Mouse (Mus musculus): ENCODE measurements around the gene Mrpl12.

Mrpl12 gene

DNA sequence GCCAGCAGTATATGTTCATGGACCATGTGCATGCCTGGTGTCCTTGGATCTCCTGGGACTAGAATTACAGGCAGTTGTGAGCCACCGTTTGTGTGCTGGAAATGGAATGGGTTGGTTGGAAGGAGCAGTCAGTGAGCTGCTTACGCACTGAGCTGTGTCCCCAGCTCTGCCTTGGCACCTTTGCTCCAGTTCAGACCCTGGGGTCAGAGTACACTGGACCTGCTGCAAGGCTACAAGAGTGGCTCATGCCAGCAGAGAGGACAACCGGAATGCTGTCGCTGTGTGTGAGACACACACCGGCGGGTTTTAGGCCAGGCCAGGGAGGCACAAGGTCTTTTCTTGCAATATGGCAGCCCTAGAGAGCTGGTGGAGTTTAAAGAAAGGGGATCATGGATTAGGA is 12.4 kb upstream of the Mrpl12 start:
- in situ Hi-C loops (cut with MseI, MboI) = no loop called here

DNA sequence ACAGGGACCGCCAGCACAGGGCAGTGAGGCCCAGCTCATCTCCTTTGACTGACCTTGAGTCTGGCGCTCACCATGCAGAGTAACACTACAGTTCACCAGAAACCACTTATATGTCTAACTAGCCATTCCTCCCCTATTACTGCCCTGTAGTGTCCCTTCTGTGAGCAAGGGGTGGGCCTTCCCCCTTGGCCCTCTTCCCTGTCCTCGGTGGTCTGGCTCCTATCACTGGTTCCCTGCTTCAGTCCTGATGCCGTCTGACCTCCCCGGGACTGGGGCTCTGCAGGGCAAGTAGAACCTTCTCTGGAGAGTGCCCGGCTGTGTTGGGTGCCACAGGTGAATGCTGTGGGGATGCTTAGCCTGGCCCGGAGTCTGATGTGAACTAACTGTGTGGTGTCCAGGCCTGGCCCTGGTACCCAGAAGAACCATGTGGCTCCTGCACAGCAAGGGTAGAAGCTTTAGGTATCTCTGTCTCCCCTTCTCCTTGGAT is 922 bp upstream of the Mrpl12 start:
- in situ Hi-C loops (cut with MseI, MboI) = no loop called here

DNA sequence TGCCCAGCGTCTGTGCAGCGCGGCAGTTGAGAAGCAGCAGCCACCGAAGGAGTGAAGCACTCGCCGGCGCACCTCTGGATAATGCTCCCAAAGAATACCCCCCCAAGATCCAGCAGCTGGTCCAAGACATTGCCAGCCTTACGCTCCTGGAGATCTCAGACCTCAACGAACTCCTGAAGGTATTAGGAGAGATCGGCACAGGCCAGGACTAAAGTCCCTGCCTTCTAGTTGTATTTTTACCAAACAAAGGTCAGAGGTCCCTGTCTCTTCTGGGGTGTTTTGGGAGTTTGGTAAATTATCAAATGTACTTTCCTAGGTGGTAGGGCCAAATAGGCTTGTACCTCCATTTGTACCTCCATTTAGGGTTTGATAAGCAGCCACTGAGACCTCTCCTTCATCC is 838 bp downstream of the Mrpl12 start:
- in situ Hi-C loops (cut with MseI, MboI) = no loop called here

DNA sequence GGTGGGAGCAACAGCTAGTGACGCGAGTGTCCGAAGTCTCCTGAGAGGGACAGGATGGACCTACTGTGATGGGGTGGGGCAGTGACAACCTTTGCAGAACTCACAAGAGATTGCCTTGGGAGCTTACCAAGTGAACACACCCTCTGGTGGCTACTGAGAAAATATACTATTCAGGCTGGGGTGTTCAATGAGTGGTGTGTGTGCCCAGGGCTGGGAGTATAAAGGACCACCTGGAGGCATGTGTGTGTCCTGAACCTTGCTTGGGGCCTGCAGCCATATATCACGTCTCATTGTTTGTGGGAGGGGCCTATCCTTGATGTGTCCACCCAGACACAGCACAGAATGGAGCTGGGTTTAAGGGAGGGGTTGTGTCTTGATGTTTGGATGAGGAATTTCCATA is 4.1 kb downstream of the Mrpl12 start:
- in situ Hi-C loops (cut with MseI, MboI) = no loop called here

DNA sequence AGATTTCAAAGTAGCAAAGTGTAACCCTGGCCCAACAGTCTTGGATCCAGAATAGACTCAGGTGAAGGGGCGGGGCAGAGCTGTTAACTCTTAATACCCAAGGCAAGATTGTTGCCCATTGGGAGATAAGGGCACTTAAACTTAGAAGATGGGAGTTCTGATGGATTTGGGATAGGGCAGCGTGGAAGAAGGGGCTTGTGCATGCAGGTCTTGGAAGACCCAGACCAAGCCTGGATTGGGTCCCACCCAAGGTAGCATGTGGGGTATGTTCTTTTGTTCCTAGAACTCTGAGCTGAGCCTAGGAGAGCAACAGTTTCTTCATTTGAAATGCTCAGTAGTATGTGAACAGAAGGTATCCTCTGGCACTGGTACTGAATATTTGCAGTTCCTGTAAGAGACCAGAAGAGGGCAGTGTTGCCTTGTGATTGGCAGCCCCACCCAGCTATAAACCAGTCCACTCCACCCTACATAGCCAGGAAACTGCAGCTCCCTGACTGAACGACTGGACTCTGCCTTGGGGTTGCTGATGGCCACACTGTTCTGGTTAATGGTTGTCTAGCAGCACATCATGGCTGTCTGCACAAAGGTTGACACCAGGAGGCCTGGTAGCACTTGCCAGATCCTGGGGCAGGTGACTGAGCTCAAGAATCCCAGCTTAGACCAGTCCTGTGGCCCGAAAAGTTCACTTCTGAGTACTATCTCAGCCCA is 4.8 kb downstream of the Mrpl12 start:
- in situ Hi-C loops (cut with MseI, MboI) = no loop called here

DNA sequence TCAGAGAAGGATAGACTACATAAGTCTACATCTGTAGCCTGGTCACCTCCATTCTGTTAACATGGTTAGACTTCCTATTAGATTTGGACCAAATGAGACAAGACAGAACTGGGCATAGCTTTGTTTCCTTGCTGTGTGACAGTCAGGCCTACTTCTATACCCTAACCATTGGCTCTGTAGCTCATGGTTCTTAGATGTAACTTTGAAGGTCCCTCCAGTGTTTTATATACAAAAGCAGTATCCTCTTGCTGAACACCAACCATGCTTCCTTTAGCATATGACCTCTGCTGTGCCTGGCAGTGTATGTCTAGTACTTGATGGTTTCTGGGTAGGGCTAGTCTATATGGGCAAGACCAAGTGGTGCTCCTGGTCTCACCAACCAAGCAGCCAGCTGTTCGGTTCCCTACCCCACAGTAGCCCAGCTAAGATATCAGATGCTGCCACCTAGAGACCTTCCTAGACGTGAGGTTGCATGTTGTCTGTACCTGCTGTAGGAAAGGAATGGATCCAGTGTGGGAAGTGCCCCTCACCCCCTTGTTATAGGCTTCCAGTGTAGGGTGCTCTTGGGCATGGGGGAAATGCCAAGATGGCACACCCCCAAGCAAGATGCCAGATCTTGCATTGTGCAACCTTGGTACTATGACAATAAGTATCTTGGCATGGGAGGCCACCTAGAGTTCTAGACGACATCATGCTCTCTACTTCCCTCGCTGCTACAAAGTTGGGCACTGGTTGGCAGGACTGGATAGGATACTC is 6.1 kb downstream of the Mrpl12 start:
- in situ Hi-C loops (cut with MseI, MboI) = no loop called here

DNA sequence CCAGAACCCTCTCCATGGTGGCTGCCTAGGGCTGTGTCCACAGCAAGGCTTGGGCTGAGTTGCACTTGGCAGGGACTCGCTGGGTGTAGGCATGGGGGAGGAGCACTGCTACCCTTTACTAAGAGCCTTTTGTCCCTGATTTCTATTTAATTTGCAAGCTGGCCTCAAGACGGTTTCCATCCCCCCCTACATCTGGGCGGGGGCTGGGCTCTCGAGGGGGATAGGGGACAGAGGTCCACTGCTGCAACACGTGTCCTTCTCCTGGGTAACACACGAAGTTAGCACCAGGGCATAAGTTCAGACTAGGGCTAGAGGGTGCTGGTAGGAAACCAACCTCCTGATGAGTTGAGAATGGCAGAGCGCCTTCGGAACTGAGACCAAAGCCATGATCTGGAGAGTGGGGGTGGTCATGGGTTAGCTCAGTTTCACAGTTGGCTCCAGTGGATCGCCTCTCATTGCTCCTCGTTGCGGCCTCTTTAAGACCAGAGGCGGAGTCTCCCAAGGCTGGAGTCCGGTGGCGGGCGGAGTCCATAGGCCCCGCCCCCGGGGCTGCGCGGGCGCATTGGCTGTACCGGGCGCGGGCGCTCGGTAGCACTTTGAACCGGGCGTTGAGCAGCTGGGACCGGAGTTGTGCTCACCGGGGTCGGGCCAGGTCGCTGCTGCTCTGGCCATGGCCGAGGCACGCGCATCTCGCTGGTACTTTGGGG is 7.1 kb downstream of the Mrpl12 start, which contains the start of gene Slc25a10:
TSS of gene Slc25a10 (plus strand) at position 524 of the 707 bp plus-strand sequence.
- in situ Hi-C loops (cut with MseI, MboI) = no loop called here

DNA sequence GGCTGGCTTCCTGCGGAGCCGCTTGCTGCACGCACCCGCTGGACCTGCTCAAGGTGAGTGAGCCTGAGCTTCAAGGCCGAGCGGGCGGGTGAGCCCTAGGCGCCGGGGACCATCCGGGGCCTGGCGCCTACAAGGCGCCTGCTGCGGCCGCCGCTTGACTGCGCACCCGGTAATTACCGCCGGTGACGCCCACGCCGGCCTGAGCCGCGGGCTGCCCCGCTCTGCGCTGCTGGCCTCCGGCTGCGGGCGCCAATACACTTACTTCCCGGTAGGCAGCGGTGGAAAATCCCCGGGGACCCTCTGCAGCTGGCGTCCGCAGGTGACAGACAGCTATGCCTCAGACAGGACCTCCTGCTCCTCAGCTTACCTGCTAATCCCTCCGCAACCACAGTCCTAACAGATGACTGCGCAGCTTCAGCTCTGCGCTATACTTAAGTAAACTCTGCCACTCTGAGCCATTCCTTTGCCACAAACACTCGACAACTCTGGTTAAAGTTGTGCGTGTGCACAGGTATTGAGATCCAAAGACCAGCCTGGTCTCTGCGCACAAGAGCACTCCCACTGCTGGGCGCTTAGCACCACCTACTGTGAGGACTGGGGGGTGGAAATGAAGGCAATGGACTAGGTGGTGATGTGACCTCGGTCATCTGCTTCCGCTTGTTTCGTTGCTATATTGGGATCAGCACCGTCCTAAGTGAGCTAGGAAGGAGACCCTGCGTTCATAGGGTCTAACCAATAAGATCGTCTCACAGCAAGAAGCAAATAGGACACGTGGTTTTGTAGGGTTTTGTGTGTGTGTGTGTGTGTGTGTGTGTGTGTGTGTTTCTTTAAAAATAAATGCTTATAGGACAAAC is 7.8 kb downstream of the Mrpl12 start:
- in situ Hi-C loops (cut with MseI, MboI) = no loop called here

DNA sequence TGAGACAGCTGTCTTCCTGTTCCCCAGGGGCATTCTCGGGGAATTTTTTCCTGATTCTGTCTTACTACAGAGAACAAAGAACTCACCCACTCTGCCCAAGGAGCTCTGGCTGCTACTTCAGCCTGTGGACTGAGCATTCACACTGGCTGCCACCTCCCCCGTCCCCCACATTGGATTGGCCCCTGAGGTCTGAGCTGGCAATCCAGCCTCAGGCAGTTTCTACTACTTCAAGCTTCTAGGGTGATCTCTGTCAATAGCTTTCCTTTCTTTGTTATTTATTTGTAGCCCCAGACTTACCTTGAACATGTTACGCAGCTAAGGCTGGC is 8.4 kb downstream of the Mrpl12 start:
- in situ Hi-C loops (cut with MseI, MboI) = no loop called here

DNA sequence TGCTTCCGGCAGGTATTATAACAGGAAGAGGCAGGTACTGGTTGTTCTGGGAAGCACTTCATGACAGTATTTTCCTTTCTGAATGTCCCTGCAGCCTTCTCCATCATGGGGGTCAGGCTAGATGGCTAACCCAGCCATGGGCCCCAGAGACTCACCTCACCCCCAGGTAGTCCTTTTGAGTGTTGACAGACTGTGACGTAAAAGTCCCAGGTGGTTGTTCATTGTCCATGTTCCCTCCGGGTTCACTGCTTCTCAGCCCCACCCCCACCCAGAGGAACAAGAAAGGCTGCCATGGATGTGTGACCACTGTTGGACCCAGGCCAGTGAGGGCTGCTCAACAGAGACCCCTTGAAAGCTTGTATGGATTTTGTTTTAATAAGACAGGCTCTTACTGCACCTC is 8.9 kb downstream of the Mrpl12 start:
- in situ Hi-C loops (cut with MseI, MboI) = no loop called here

DNA sequence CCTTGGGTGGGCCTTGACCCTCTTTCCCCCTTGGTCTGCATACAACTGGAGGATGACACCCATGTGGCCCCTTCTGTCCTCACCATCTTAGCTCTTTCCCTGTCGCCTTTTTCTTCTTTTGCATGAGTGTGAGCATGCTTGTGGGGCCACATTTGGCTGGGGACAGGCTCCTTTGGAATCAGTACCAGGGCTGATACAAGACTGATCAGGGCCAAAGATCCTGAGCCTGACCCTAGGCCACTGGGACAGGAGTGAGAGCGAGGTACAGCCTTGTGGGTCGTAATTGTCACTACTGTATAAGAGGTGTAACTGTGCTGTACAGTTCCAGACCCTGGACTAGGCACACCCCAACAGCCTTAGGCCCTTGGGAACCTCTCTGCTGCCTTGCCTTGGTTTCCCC is 9.5 kb downstream of the Mrpl12 start:
- in situ Hi-C loops (cut with MseI, MboI) = no loop called here

DNA sequence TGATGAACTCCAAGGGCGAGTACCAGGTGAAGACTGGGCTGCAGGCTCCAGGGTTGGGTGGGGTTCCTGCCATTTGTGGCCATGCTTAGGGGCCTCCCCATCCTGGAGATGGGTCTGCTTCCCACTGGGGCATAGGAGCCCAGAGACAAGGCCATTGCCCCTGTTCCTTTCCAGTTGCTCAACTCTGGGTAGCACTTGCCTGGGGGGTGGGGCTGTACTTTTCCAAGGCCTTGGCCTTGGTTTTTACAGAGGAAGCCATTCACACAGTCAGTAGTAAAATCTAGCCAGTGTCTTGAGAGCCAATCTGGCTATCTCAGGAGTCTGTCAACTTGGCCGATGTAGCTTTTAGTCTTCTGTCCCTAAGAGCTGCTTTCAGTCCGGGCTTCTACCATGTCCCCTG is 13.0 kb downstream of the Mrpl12 start:
- in situ Hi-C loops (cut with MseI, MboI) = no loop called here

DNA sequence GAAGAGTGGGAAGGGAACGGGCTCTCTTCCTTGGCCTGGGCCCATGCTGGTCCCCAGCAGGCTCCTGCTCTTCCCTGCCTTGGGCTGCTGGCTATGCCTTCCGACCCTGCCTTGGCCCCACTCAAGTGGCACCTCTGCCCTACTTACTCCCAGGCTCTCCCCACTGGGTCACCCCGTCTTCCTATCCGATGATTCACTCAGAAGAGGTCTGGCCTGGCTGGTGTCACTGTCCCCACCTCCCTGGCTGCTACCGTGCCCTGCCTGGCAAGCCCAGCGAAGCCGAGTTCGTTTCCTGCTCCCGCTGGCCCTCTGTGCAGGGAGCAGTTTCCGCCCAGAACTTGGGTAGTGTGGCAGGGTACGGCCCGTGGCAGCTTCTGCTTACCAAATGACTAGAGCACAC is 13.8 kb downstream of the Mrpl12 start:
- in situ Hi-C loops (cut with MseI, MboI) = no loop called here

DNA sequence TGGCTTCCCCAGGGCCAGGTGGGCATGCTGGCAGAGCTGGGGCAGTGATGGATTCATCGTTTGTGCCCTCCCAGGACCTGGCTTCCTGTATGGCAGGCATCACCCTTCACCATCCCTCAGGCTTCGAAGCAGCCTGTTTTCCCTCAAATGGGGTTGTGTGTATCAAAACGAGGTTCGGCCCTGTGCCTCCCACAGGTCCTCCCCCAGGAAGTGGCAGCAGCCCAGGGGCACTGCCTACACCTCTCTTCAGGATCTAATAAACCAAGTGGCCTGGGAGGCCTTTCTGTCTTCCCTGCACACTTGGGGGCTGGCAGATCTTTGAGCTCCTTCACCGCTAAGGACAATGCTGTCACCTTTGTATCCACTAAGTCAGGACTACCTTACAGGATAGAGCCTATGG is 14.5 kb downstream of the Mrpl12 start:
- in situ Hi-C loops (cut with MseI, MboI) = no loop called here

DNA sequence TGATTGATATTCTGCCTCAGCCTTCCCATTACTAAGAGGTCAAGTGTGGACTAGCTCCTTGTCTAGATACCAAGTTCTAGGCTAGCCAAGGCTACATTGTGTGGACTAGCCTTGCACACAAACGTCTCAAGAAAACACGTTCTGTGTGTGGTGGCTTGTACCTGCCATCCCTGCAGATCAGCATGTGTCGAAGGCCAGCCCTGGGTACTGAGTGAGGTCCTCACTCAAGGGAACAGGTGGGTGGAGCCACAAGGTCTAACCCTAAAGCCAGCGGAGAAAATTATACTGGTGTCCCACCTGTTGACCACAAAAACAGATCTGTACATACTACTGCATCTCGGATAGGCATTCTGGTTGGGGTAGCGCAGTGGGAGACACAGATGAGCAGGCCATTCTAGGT is 15.5 kb downstream of the Mrpl12 start:
- in situ Hi-C loops (cut with MseI, MboI) = no loop called here

DNA sequence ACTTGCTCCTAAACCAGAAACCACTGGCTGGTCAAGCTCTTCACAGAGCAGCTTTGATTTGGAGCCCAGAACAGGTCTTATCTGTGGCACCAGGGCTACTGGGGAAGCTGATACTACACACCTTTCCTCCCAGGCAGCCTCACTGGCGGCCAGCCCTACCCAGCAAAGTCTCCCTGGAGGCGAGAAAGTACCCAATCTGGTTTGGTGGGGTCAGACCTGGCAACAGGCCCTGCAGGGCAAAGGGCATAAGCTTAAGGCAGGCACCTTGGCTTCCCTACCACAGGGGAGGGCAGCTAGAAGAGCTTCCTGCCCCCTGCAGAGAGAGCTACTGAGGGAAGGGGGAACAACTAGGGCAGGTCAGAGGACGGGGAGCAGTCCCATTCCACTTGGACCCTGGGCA is 15.9 kb downstream of the Mrpl12 start:
- in situ Hi-C loops (cut with MseI, MboI) = no loop called here

DNA sequence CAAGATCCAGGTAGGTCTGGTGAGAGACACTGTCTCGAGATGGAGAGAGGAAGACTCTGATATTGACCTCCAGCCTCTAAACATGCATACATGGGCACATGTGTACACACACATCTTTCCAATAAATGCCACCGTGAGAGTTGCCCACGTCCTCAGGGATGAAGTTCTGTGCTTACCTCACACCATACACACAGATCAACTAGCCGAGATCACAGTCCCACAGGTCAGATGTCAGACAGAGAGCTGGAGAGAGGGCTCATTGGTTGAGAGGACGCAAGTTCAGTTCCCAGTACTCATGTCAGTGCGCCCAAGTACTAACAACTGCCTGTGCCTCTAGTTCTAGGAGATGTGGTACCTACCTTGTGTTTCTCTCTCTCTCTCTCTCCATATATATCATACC is 16.6 kb downstream of the Mrpl12 start:
- in situ Hi-C loops (cut with MseI, MboI) = no loop called here

DNA sequence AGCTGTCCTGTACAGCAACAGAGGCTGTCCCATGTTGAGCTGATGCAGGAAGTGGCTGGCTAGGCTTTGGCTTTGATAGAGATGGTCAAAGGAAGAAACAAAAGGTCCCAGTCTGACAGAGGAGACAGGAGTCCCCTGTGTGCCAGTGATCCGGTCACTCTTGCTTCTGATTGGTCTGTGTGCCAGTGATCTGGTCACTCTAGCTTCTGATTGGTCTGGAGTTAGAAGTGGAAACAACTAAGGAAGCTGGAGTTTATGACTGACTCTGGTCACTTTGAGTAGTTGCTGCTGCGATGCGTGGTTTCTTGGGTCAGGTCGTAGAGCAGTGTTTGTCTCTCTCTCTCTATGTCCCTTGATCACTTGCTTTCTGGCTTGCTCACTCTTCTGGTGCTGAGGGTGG is 17.3 kb downstream of the Mrpl12 start:
- in situ Hi-C loops (cut with MseI, MboI) = no loop called here

DNA sequence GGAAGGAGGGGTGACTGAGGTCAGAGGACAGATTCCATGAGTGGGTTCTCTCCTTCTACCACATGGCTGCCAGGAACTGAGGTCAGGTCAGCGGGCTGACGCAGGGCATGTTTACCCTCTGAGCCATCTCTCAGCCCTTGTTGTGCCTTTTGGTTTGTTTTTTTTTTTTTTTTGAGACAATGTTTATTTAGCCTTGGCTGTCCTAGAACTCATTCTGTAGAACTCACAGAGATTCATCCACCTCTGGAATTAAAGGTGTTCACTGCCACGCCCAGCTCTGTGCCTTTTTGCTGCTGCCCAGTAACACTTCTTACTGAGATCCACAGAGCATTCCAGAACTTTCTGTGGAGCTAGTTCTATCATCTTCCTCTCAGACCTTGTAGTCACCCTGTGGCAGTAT is 21.2 kb downstream of the Mrpl12 start:
- in situ Hi-C loops (cut with MseI, MboI) = no loop called here

DNA sequence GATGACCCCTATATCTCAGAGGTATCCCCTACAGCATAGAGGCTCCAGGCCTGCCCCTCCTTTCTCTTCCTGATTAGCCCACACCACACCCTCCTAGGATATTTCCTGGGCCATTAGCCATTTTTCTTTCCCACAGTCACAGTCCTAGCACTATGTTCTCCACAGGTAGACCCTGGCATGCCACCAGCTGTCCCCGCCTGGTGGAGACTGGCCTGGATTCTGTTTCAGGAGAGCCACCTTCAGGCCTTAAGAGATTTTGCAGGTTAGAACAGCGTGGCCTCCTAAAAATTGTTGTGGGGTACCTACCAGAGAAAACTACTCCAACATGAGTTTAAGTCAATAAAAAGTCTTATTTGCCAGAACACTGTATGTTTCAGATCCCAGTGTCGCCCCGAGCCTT is 22.5 kb downstream of the Mrpl12 start:
- in situ Hi-C loops (cut with MseI, MboI) = no loop called here

DNA sequence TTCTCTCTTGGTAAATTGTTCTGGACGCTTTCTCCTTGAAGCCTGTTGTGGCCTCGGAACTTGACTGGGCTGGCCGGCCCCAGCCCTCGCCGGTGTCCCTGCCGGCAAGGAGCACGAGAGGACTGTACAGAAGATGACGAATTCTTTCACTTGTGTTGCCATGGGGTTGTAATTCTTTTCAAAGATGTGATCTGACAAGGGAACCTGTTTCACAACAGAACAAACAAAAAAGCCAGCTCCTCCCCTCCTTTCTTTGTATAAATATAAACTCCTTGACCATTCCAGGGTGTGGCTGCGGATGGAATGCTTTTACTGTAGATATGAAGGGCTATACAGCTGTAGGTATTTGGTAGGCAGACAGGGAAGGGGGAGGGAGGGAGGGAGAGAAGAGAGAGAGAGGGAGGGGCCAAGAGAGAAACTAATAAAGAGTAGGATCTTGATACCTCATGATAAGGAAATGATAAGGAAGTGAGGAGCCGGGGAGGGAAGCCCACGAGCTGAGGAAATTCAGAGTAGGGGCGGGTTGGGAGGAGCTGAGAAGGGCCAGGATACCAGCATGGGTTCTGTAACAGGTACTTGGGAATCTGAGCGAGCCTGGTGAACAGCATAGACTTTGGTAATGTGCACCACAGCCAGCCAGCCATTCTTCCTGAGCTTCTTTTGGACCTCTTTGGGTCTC is 23.3 kb downstream of the Mrpl12 start:
- in situ Hi-C loops (cut with MseI, MboI) = no loop called here
